Mouse (Mus musculus): Measurements from ENCODE around the gene 9130213A22Rik. TPM values are rescaled to one million over a fixed set of nuclear protein-coding genes. Genes with fewer than 3 reads are reported as not detected.
A peak's percentile ranks its signal among the peaks of the same experiment; 100 is the strongest.

9130213A22Rik gene
- total RNA-seq (2021) = under 1 TPM in 1 of 2 experiments, not detected in 1; 0.21 TPM

DNA sequence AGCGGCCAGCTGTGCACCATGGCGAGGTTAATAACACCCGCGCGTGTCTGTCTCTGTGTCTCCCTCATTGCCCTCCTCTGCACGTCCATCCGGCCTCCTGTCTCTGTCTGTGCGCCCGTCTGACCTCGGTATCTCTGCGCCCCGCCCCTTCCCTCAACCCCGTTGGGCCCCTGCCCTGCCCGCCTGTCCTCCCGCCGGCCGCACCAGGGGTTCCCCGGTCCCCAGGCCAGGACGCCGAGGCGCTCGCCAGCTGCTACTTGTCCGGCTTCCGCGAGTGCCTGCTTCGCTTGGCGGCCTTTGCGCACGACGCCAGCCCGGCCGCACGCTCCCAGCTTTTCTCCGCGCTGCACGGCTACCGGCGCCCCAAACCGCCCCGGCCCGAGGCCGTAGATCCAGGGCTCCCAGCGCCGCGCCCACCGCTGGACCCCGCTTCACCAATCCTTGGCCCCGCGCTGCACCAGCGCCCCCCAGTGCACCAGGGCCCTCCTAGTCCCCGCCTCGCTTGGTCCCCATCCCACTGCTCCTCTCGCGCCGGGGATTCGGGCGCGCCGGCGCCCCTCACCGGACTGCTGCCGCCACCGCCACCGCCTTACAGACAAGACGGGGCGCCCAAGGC, at the start of gene 9130213A22Rik:
Gene 9130213A22Rik, minus strand, starts transcription at position 254 of the 616 bp plus-strand sequence.
- intact Hi-C loops (cut with DNase I) = loop anchor here (1.0 kb wide), 1 partner anchor 25 kb away; no protein-coding TSS in a partner anchor
- peak; percentile 87 for DNase-seq (ENCODE audit: low spot score)

DNA sequence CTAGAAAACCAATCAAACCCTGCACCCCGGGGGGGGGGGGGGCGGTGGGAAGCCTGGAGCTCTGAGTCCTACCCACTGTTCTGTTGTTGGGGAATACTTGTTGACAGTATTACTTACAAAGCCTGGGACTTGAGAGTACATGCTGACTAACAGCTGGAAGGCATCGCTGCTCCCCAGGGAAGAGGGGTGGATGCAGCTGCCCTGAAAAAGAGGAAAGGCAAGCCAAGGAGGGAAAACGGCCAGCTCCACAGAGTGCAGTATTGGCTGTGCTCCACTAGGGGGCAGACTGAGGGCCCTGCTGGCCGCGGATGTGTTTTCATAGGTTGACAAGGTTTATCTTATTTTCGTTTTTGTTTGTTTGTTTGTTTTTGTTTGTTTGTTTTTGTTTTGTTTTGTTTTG, 49.2 kb upstream of the 9130213A22Rik start:
- peak; percentile 76 for DNase-seq (ENCODE audit: low spot score)
- intact Hi-C loops (cut with DNase I) = no loop called here

DNA sequence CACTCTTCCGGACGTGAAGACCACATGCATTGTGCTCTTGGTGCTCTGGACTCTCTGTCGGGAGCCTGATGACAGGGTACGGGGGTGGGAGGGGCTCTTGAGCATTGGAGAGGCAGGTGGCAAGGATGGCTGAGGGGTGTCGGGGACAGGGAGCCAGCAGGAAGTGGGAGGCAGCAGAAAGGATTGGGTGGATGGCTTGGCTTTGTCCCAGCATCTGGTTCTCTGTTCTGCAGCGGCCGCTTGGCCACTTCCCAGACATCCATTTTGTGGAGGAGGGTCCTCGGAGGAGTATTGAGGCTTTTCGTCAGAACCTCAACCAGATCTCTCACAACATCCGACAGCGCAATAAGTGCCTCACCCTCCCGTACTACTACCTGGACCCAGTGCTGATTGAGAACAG, 46.9 kb upstream of the 9130213A22Rik start:
- no peak for DNase-seq (ENCODE audit: low spot score)
- intact Hi-C loops (cut with DNase I) = no loop called here

DNA sequence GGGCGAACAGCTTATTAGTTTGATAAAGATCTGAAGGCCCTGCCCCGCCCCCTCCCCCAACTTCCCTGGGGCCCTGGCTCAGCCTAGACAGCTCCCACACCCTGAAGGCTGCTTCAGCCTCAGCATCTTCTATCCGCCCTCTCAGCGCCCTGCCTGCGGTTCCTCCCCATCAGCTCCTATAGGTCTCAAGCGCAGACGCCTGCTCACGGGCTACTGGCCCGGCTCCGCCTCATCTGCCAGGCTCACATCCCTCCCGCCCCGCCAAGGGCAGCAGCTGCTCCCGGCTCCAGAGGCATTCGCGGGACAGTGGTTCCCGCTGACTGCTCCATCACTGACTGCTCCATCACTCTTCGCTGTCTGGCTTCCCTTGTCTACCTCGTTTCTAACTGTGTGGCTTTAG, 34.4 kb upstream of the 9130213A22Rik start, which contains the start of gene Alox12b:
Gene Alox12b, plus strand, starts transcription at position 190 of the 400 bp plus-strand sequence.
- intact Hi-C loops (cut with DNase I) = no loop called here
- DNase-seq (ENCODE audit: low spot score) = no peak

DNA sequence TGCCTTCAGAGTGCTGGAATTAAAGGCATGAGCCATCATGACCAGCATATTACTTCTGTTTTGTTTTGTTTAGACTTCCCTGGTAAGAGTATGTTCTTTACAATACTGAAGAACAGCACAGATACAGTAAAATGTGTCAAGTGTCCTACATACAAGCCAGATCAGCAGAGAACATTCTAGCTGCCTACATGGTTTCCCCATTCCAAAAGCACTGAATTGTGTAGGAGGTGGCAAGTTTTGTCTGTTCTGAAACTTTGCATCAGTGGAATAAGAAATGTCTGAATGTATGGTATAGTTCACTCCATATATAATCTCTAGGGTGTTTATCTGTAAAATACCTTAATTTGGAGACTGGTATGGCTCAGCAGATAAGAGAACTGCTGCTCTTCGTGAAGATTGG, 33.0 kb upstream of the 9130213A22Rik start:
- intact Hi-C loops (cut with DNase I) = no loop called here
- no peak for DNase-seq (ENCODE audit: low spot score)

DNA sequence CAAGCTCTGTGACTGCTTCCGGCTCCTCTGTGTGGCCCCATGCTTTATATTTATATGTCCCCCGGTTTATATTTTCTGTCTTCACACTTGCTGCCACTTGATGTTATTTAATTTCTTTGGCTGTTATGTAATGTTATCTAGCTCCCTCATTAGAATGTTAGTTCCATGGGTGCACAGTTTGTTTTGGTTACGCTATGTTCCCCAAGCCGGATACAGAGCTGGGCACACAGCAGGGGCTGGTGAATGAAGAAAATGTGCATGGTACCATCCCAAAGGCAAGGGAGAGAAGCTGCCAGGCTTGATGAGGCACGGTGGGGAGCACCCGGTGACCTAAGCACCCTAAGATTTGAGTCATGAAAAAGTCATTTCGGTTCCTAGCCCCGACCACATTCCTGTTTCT, 31.4 kb upstream of the 9130213A22Rik start:
- intact Hi-C loops (cut with DNase I) = no loop called here
- no peak for DNase-seq (ENCODE audit: low spot score)

DNA sequence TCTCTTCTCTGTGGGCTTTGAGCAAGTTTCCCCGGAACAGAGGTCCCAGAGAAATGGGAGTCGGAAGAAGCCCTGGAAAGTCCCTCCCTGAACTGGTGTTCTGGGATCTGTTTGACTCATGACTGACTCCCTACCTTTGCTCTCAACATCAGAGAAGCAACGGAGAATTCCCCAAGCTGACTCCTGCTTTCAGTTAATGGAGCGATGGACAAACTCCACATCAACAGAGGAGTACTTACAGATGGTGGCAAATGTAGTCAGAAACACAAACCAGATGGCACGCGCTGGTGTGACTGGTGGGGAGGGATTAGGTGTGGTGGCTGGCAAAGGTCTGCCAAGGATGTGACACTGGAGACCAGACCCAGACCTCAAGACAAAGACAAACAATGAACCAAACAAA, 28.6 kb upstream of the 9130213A22Rik start:
- intact Hi-C loops (cut with DNase I) = no loop called here
- no peak for DNase-seq (ENCODE audit: low spot score)

DNA sequence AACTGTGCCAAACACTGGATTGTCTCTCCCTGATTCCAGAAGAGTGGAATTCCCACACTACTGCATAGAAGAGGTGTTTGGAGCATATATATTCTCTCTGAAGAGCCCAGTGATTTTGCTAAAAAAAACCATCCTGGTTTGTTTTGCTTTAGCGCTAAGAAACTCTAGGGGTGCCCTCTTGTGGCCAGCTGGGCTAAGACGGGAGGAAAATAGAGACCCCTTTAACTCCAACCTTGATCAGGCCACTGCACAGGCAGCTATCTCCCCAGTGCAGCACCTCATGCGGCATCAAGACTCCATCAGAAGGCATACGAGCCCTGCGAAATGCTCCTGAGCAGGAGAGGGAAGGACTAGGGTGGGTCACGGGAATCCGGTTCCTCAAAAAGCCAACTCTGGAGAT, 28.1 kb upstream of the 9130213A22Rik start:
- intact Hi-C loops (cut with DNase I) = loop anchor here (1.0 kb wide), 1 partner anchor 83 kb away; no protein-coding TSS in a partner anchor
- DNase-seq (ENCODE audit: low spot score) = no peak

DNA sequence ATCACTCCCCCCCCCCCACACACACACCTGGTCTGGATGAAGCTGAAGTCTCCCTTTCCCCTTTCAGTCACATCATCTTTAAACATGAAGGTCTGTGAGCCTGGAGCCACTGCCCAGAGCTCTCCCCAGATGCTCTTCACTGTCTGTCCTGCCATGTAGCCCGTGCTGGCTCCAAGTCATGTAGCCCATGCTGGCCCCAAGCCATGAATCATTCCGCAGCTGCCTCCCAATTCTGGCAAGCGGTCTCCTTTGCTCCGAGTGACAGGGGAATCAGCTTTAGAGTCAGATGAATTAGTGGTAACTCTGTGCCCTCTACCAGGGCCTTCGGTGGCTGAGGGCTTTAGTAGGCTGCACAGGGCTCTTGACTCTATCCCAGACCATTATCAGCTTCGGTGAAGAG, 27.3 kb upstream of the 9130213A22Rik start:
- intact Hi-C loops (cut with DNase I) = loop anchor here (1.0 to 2.0 kb wide), 2 partner anchors 23 to 82 kb away; no protein-coding TSS in a partner anchor
- DNase-seq (ENCODE audit: low spot score) = no peak

DNA sequence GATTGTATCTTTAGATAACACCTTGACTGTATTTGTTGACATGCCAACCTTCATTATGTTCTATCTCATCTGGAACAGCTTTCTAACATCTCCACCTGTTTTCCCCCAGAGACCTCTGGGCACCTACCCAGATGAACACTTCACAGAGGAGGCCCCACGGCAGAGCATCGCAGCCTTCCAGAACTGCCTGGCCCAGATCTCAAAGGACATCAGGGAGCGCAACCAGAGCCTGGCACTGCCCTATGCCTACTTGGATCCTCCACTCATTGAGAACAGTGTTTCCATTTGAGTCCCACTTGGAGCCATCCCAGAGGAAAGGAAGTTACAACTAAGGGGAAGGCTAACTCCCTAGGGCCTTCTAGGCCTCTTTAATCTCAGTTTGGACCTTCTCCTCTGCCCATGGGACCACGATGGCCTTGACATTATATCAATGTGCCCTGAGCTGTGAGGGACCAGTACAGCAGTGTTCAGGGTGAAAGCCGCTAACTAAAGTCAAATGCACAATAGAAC, 26.1 kb upstream of the 9130213A22Rik start:
- DNase-seq (ENCODE audit: low spot score) = no peak
- intact Hi-C loops (cut with DNase I) = loop anchor here (2.0 kb wide), 1 partner anchor 22 kb away; no protein-coding TSS in a partner anchor

DNA sequence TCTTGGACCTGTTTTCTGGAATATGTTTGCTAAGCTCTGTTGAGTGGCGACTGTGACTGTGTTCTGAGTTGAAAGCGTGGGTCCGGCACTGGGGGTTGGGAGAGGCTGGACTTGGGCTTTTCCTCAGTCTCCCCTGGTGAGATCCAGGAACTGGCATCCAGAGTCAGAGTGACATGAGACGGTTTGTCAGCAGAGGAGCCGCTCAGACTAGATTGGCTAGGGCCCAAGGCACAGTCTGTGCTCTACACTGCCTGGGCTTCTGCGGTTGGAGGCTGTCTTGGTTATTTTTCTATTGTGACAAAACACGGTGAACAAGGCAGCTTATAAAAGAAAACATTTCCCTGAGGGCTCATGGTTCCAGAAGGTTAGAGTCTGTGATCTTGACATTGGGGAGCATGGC, 25.2 kb upstream of the 9130213A22Rik start:
- no peak for DNase-seq (ENCODE audit: low spot score)
- intact Hi-C loops (cut with DNase I) = no loop called here

DNA sequence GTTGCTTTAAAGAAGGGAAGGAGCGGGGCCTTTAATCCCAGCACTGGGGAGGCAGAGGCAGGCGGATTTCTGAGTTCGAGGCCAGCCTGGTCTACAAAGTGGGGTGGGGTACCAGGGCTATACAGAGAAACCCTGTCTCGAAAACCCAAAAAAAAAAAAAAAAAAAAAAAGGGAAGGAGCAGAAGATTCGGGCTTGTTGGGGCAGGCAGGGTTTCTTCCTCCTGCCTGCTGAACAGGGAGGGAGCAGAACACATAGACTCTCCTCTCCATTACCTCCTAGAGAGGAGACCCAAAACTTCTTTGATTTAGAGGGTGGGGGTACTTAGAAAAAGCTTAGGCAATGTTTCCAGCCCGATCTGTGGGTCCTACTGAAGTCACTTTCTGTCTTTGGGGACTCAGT, 13.0 kb upstream of the 9130213A22Rik start:
- DNase-seq (ENCODE audit: low spot score) = no peak
- intact Hi-C loops (cut with DNase I) = no loop called here

DNA sequence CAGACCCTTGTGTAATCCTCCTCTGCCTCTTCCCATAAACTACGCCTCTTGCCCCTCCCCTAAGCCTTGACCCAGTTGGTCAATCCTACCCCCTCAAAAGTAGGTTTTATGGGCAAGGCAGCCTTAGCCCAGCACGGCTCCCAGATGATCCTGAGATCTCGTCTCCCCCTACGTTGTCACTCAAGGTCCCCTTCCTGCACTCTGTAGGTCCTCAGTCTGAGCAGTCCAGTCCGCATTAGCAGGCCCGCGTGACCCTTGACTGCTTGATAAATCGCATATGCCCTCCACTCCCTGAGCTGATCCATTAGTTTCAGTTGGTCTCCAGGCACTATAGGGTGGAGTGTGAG, 12.2 kb upstream of the 9130213A22Rik start:
- intact Hi-C loops (cut with DNase I) = no loop called here
- no peak for DNase-seq (ENCODE audit: low spot score)

DNA sequence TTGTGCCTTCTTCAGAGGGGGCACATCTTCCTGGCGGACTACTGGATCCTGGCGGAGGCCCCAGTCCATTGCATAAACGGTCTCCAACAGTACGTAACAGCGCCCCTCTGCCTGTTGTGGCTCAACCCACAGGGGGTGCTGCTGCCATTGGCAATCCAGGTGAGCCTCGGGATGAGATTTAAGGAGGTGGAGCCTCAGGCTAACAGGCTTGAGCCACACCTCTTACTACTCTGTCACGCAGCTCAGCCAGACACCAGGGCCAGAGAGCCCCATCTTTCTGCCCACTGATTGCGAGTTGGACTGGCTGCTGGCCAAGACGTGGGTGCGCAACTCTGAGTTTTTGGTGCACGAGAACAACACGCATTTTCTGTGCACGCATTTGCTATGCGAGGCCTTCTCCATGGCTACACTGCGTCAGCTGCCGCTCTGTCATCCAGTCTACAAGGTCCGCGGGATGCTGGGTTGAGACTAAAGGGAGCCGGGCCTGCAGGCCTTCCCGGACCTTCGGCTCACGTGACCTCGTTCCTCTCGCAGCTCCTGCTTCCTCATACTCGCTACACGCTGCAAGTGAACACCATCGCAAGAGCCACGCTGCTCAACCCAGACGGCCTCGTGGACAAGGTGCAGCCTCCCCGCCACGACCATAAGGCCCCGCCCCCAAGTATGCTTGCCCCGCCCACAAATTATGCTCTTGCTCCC, 11.7 kb upstream of the 9130213A22Rik start:
- intact Hi-C loops (cut with DNase I) = no loop called here
- no peak for DNase-seq (ENCODE audit: low spot score)

DNA sequence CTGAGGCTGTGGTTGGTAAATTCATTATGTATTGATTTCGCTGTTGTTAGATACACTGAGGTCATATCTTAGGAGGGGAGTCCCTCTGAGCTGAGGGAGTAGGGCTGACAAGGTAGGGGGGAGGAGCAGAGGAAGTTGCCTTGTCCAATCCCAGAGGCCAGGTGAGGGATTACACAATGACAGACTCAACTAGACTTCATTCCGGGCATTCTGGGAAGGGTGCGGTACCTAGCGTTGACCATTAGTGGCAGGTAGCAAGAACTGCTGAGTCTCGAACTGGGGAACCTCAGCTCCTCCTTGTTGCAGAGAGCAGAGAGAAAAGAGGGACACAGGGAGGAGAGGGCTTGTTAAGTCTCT, 11.2 kb upstream of the 9130213A22Rik start:
- intact Hi-C loops (cut with DNase I) = no loop called here
- no peak for DNase-seq (ENCODE audit: low spot score)

DNA sequence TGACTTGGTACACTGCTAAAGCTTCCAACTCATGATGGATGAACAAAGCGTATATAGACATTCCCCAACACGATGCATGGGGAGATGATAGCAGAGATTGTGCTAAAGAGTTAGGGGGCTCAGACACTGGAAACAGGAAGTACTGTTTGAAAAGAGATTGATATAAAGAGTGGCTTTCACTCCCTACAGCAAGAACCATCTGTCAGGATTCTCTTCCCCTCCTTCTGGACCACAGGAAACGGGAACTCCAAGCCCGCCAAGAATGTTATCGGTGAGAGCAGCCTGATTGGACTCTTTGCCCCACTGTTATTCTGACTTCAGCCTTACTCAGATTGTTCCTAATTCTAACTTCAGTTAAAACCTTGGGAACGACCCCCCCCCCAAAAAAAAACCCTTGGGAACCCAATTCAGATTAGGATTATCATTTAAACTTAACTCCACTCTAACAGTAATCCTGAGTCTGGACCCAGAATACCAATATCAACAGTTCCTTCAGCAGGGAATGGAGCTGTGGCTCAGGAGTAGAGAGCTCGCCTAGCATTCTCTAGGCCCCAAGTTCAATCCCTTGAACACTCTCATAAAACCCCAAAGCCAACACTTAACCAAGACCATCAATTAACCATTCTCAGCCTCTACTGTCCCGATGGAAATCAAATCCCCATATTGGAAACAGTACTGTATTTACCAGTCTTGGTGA, 6.2 kb upstream of the 9130213A22Rik start:
- DNase-seq (ENCODE audit: low spot score) = no peak
- intact Hi-C loops (cut with DNase I) = loop anchor here (5.0 kb wide), 1 partner anchor 114 kb away; no protein-coding TSS in a partner anchor

DNA sequence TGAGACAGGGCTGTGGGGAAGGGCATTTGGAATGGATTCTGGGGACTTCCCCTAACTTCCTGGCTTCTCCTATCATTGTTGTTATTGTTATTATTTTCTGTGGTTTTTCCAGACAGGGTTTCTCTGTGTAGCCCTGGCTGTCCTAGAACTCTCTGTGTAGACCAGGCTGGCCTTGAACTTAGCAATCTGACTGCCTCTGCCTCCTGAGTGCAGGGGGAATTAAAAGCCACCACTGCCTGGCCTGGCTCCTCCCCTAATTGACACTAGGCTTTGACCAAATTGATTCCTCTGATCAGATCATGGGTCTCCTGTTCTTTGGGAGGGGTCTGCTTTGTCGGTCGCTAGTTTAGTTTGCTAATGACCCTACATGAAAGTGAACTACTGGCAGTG, 4.3 kb upstream of the 9130213A22Rik start:
- no peak for DNase-seq (ENCODE audit: low spot score)
- intact Hi-C loops (cut with DNase I) = loop anchor here (2.0 to 5.0 kb wide), 2 partner anchors 22 to 116 kb away; no protein-coding TSS in a partner anchor

DNA sequence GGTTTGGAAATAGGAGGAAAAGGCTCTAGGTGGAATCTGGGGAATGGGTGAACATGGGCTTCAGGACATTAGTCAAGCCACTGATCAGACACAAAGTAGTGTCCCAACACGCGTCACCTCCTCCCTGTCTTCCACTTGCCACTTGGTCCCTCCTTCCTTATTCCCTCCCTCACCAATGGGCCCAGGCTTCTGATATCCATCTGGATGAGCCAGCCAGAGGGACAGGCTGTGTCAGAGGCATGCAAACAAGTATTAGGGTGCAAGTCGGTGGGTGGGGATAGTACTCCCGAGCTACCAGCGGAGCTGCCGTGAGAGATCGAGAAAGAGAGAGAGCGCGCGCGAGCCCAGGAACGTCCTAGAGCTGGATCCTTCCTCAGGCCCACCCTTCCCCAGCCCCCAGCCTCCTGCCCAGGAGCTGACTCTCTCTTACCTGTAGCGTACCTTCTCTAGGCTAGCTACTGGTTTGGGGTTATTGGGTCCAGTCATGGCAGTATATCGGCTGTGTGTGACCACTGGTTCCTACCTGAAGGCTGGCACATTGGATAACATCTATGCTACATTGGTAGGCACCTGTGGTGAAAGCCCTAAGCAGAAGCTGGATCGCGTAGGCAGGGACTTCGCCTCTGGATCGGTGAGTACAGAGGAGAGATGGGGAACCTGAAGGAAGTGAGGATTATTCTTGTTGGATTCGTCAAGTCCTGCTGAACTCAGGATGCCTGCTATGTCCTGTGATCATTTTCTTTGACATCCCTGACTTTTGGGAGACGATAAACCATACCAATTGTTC, 3.7 kb upstream of the 9130213A22Rik start:
- no peak for DNase-seq (ENCODE audit: low spot score)
- intact Hi-C loops (cut with DNase I) = loop anchor here (2.0 to 5.0 kb wide), 2 partner anchors 23 to 116 kb away; no protein-coding TSS in a partner anchor

DNA sequence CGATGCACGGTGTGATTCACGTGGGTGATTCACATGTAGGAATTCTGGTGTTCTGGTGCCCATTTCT, 3.3 kb upstream of the 9130213A22Rik start, which contains the start of gene Aloxe3:
Gene Aloxe3, plus strand, starts transcription at position 45 of the 67 bp plus-strand sequence.
- no peak for DNase-seq (ENCODE audit: low spot score)
- intact Hi-C loops (cut with DNase I) = loop anchor here (5.0 kb wide), 1 partner anchor 117 kb away; no protein-coding TSS in a partner anchor
